Mouse (Mus musculus) CD4-positive, CD25-positive, alpha-beta regulatory T cell, adult 4 months (primary cell): ENCODE results near the gene Syngr3. TPM values are rescaled to one million over a fixed set of nuclear protein-coding genes. Genes with fewer than 3 reads are reported as not detected.
"Not testable (repeated sequence)": the region's sequence is repeated elsewhere in the genome, so short reads cannot be mapped to it uniquely, and the experiment has no call there.

ENCODE experiments used
- ATAC-seq: one replicate; pipeline ENCODE4 v1.8.0; 2017
- polyA plus RNA-seq, 2 experiments: library from polyadenylated mRNA; unstranded; fragments of 100-300 nt; shearing (Covaris generic); gene quantifications; one replicate each; pipeline ENCODE4 v1.2.1; 2017

The Syngr3 gene
- polyA plus RNA-seq, 2 experiments from 2014 or later: 1.1 TPM

DNA sequence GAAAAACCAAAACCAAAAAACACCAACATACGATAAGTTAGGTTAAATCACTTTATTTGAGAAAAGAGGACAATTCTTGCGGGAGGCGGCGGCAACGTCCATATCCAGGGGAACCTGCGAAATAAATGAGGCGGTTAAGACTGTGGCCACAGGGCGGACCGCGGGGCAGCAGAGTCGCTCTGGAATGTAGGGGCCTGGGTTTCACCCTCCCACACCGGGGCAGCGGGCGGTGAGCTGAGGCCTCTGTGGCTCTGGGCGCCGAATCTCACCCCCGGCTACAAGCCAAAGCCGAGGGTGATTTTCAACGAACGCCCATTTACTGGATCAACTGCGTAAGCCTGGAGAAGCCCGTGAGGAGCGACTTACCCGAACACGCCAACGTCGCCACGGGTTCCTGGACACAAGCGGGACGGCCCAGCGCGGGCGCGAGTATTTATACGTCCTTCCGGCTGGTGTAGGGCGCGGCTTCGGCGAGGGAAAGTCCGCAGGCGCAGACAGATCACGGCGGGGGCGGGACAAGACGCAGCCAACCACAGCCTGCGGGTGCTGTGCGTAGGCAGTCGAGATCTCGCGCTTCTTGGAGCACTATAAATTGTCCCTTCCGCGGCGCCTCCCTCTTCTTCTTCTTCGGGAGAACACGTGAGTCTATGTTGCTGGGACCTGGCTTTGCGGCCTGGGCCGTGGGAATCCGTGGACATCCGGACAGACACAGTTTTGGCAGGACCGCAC, 29.9 kb upstream of the Syngr3 start:
- peak; percentile 90 for ATAC-seq

DNA sequence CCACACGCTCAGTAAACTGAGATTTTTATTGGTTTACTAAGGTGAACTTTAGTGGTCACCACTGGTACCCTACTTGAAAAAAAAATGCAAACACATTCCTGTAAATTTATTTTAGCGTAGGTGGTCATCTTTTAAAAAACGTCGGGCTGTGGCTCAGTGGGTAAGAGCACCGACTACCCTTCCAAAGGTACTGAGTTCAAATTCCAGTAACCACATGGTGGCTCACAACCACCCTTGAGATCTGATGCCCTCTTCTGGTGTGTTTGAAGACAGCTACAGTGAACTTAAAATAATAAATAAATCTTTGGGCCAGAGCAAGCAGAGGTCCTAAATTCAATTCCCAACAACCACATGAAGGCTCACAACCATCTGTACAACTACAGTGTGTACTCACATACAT, 29.2 kb upstream of the Syngr3 start:
- ATAC-seq: not testable (repeated sequence)

DNA sequence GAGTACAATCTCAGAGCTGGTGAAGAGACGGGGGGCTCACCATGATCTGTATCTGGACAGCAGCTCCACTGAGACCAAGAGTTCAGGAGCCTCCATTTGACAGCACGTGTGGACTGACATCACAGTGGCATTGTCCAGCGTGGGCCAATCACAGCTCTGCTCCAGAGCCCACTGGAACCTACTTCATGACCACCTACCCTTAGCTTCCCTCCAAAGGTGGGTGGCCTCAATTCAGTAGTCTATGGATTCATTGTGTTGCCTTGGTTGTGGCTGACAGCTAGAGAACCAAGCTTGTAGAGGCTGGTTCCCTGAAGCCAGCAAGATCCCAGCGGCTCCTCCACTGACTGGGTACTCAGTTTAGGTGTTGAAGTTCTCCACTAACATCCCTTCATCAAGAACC, 28.2 kb upstream of the Syngr3 start, which contains the start of the genes Rnf151 and Rps2:
Gene Rnf151 (minus strand): TSS at position 121 of the 400 bp plus-strand sequence.
Gene Rps2 (plus strand): TSS at position 174 of the 400 bp plus-strand sequence.
- no peak for ATAC-seq

DNA sequence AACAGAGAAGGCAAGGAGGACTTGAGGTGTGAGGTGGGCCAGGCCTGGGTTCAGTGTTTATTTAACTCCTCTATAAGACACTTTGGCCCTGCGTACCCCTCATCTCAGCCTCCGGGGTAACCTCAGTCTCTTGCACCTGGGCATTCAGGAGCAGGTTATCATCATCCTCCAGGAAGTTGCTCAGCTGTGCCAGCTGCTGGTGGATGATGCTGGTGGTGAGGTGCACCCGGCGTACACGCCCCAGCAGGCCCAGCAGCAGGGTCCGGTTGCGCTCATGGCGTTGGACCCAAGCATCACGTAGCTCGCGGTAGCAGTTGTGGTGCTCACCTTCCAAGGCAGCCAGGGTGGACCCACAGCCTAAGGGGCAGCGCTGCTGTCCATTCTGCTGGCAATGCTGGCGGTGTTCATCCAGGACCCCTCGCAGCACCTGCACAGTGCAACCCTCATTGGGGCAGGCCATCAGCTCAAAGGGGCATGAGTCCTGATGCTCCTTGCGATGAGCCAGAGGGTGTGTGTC, 26.5 kb upstream of the Syngr3 start:
- no peak for ATAC-seq

DNA sequence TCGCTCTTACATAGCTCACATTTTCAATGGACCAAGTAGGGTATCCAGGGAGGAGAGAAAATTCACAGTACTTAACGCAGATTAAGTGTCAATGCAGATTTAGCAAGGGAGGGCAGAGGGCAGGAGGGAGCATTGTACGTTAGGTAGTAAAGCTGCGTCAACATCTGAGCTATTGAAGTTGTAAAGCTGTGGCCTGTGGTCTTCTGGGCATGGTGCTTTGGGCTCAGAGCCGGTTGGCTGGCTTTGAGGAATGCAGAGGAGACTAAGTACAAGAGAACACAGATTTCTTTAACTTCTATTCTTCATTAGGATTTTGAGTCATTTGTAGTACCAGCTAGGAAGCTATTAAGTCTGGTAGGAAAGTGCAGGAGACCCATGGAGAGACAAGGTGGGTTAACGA, 25.8 kb upstream of the Syngr3 start:
- no peak for ATAC-seq

DNA sequence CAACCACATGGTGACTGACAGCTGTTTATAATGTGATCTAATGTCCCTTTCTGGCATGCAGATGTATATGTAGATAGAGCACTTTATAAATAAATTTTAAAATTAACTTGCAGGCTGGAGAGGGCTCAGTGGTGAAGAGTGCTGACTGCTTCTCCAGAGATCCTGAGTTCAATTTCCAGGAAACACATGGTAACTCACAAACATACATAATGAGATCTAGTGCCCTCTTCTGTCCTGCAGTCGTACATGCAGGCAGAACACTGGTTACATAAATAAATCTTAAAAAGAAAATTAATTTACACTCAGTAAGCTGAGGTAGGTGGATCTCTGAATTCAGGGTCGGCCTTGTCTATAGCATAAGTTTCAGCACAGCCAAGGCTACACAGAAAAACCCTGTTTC, 18.9 kb upstream of the Syngr3 start:
- peak; percentile 74 for ATAC-seq

DNA sequence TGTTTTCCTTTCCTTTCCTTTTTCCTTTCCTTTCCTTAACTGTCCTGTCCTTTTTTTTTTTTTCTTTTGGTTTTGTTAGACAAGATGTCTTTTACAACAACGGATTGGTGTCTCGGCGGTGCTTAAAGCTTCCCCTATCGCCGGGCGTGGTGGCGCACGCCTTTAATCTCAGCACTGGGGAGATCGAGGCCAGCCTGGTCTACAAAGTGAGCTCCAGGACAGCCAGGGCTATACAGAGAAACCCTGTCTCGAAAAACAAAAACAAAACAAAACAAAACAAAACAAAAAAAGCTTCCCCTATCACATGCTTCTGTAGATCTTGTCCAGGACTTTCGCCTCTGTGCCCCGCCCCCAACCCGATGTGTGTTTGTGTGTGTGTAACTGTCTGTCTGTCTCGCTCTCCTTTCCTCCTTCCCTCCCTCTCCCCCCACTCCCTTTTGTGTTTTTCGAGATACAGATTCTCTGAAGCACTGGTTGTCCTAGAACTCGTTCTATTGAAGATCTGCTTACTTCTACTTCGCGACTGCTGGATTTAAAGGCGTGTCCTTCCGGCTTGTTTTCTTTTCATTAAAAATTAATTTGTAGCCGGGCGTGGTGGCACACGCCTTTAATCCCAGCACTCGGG, 18.2 kb upstream of the Syngr3 start:
- peak; percentile 23 for ATAC-seq

DNA sequence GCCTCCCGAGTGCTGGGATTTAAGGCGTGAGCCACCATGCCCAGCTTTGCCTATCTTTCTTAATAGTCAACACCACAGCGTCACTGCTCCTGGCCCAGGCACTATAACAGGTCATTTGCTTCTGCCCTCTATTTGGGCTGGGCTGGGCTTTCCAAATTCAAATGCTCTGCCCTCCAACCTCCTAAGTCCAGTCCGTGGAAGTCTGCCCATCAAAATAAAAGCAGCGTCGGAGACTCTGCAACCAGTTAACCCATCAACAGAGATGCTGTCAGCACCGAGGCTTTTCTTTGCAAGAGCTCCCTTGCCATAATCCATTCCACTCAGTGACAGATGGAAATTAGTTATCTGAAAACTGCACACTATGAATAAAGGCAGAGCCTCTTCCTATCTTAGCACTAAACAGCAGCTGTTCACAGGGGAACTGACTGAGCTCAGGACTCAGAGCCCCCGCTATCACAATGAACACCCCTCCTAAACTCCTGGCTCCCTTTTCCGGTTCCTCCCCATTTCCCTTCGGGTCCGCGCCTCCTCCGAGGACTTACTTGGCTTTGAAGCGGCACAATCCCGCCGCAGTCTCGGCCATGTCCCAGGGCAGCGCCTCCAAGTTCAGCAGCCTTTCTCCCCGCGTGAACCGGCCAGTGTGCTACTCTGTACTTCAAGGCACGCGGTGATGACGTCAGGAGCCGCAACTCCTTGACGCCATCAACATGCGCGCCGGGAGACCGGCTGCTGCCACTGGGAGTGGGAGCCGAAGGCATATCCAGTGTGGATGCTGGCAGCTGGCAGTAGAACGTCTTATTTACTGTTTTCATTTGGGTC, 17.4 kb upstream of the Syngr3 start, which contains the start of gene Tbl3:
Gene Tbl3 (minus strand): TSS at position 679 of the 819 bp plus-strand sequence.
- ATAC-seq: peak; percentile 79

DNA sequence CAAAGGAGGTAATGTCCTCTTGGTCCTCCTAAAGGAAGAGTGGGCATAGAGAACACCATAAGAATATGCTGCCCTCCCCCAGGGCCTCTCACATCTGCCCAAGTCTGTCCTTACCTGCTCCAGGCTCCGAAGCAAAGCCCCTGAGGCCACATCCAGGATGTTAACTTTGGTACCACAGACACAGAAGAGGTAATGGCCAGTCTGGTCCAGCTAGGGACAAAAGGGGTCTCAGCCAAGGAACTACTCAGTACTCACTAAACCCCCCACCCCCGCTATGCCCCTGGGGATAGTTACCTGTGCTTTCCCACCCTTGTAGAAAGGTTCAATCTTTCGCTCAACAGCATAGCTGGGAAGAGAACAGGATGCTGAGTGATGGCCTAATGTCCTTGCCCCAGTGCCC, 16.1 kb upstream of the Syngr3 start:
- no peak for ATAC-seq

DNA sequence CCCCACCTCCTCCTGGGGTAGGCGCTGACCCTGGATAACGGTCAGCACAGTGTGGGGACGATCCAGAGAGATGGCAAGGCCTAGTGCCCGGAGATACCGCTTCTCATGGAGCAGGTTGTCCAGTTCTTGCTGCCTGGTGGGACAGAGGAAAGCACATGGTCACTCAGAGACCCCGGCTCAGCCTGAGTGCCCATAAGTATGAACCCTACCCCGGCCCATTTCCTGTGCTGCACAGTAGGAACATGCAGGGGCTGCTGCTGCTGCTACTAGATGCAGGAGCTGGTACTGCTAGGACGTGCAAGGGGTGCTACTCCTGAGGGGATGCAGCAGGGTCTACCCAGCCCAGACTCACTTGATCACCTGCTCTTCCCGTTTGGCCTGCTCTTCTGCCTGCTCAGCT, 11.5 kb upstream of the Syngr3 start:
- ATAC-seq: no peak

DNA sequence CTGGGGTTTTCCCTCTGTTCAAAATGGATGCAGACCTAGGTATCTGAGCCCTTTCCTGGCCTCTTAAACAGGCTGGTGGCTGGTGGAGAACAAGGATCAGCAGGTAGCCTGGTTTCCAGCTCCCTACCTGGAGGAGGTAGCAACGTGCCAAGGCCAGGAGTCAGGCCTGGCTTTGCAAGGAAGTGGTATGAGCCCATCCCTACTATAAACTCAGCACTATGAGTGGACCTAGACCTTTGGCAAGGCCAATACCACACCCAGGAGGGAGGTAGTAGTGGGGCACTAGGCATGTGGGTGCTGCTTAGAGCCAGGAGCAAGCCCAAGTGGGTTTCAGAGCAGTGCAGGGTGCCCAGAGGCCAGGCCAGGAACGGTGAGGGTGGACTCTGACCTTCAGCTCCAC, 9.7 kb upstream of the Syngr3 start:
- ATAC-seq: no peak

DNA sequence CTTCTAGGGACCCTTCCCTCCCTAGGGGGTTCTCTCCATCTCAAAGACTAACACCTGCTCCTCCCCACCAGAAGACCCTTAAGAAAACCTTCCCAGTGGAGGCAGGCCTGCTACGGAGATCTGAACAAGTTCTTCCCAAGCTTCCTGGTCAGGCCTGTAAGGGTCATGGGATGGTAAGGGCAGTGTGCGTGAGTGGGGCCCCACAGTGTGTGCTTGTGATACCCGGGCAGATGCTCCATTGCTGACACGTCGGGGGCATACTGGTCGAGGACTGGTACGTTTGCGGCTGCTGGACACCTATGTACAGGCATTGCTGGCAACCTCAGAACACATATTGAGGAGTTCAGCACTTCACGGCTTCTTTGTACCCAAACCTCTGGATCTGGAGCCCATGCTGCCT, 9.0 kb upstream of the Syngr3 start:
- no peak for ATAC-seq

DNA sequence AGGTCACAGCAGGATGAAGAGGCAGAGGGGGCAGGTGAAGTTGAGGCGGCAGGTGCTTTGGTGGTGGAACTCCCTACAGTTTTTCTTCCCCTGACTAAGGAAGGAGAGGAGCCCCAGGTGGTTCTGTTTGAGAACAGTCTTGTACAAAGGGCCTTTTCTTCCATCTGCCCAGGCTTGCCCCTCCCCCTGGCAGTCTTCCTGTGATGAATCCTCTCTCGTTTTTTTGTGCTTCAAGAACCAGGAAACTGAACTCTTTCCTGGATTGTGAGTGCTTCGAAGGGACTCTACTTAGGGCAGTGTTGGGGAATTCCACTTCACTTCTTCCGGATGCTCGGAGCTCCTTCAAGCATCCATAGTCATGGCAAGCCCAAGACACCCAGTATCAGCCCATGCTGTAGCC, 8.2 kb upstream of the Syngr3 start:
- no peak for ATAC-seq

DNA sequence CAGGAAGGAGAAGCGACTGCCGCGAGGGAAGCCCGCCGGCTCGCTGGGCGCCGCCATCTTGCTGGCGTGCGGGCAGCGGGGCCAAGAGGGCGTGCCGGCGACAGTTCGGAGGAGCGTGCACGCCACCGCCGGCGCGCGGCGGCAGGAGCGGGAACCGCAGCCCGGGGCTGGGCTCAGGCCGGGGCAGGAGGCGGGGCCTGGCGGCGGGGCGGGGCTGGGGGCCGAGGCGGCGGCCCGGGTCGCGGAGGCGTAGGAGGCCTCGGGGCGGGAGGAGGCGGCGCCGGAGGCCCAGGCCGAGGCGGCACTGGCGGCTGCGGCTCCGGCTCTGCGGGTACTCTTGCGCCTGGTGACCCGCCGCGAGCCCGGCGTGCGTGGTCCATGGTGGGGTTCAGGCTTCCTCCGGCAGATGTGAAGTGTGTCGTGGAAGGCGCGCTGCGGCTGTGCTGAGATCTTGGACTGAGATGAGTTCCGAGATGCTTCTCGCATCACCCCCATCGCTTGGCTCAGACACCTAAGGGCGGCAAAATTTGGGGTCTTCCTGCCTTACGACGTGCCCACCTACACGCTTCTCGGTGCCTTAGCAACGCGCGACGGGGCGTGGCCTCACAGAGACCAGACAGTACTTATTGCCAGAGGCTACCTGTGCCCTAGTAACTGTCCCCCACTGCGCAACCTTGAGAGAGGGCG, 6.4 kb upstream of the Syngr3 start, which contains the start of the genes Gfer and Noxo1:
Gene Gfer (minus strand): TSS at position 146 of the 687 bp plus-strand sequence.
Gene Noxo1 (plus strand): TSS at position 224 of the 687 bp plus-strand sequence.
- peak; percentile 93 for ATAC-seq

DNA sequence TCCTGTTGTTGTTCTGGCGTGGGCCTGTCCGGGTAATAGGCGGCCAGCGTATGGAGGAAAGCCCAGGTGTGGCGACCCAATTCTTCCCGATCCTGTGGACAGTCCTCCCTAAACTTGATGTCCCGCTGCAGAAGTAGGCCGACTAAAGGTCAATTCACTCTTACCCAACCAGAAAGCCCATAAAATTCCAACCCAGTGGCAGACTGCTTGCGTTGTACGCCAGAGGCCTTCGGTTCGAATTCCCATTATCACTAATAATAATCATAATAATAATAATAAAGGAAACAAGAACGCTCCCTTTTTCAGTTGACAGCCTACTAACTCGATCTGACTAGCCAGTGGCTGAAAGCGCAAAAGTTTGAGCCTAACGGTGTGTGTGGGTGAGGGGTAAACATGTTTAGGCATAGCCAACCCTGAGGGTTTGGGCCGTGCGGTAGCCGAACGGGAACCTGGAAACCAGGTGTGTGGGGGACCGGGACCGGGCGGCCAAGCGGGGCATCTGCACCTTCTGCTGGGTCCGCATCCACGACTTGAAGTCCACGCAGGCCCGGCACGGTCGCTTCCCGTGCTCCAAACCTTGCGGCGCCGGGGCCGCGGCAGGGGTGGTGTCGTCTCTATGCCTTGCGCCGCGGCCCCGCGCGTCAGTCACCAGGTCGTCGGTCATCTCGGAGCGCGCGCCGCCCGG, 5.7 kb upstream of the Syngr3 start:
- ATAC-seq: no peak

DNA sequence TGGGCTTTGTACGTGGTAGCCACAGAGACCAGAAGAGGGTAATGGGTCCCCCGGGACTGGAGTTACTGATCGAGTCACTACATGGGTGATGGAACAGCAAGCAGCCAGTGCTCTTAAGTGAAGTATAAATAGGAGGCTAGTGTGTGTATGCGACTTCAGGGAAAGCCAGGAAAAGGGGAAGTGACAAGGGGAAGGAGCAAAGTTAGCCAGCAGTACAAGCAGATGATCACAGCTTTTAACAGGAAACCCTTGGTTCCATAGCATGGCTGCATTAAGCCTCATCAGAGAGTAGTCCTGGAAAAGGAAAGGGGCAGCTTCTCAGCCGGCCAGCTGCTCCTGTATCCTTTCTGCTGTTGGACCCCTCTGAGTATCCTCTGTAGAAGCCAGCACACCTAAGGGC, 2.6 kb upstream of the Syngr3 start:
- no peak for ATAC-seq

DNA sequence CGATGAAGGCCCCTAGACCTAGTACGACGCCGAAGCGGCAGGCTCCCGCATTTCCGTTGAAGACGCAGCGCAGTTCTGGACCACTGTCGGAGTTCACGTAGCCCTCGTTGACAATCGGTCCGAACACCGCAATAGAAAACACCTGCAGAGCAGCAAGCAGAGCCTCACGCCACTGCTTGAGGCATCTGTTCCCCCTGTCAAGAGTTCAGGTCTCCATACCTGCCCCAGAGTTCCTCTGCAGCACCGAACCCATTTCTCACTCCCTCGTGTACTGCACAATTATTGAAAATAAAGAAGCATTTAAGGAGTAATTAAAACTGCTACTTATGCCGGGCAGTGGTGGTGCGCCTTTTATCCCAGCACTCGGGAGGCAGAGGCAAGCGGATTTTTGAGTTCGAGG, 2.2 kb downstream of the Syngr3 start:
- ATAC-seq: peak; percentile 32

DNA sequence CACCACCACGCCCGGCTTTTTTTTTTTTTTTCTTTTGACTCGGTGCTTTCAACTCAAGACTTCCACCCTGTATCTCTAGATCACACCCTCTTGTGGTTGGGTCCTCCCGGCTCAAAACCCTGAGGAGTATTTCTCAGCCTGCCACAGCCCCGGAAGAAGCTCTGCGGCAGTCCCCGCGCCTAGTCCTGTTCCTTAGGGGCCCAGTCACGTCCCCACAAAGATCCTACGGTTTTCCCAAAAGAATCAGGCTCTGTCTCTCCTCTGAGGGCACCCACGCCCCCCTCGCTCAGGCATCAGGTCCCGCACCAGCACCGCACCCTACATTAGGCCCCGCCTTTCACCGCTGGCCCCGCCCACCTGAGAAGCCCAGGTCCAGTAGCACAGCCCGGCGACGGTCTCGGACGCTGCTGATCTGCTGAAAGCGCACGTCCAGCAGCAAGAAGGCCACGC, 2.6 kb downstream of the Syngr3 start:
- peak; percentile 86 for ATAC-seq

DNA sequence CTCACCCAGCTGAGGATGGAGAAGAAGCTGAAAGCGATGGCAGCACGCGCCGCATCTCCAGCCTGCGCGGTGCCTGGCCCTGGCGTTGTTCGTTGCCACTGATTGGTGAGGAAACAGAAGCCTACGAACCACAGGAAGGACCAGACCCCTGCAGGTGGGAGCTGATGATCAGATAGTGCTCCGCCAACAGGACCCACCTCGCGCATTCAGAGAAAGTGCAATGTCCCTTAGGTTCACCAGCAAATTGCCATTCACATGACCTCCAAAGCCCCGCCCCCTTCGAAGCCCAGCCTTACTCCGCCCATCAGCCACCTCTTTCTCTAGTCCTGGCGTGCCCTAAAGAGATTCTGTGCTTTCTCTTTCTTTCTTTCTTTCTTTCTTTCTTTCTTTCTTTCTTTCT, 3.2 kb downstream of the Syngr3 start:
- ATAC-seq: peak; percentile 52

DNA sequence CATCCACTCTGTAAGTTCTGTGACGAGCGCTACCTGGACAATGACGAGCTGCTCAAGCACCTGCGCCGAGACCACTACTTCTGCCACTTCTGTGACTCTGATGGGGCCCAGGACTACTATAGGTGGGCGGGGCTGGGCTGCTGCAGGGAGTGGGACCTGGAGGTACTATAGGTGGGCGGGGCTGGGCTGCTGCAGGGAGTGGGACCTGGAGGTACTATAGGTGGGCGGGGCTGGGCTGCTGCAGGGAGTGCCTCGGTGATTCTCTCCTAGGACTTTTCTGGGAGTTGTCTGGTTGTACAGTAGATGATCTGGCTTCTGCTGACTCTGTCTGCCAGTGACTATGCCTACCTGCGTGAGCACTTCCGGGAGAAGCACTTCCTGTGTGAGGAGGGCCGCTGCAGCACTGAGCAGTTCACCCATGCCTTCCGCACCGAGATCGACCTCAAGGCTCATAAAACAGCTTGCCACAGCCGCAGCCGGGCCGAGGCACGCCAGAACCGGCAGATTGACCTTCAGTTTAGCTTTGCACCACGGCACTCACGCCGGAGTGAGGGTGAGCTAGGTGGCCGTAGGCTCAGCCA, 12.2 kb downstream of the Syngr3 start:
- ATAC-seq: no peak

DNA sequence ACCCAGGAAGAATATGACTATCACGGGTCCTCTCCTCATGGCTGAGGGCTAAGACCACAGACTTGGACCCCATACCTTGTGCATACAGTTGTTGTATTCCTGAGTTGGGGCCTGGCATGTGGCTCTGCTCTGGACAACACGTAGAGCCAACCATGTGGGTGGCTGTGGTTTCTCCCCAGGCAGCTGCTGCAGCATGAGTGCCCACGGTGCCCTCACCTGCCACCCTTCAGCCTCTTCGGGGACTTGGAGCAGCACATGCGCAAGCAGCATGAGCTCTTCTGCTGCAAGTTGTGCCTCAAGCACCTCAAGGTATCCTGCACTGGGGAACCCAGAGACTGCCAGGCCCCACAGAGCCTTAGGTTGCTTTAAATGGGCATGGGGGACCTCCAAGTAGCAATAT, 12.9 kb downstream of the Syngr3 start:
- ATAC-seq: no peak
